Mouse (Mus musculus): ENCODE results near the gene Mfap1b.
A peak's percentile ranks its signal among the peaks of the same experiment; 100 is the strongest.

Gene Mfap1b

GRCm38 (mm10) chr2:121434854-121435253 lies 39.0 kb downstream of the Mfap1b start:
- no peak for DNase-seq (ENCODE audit: low spot score in 2 of 2)

- DNase-seq (ENCODE audit: low spot score in 2 of 2), result no peak
Measured at GRCm38 (mm10) chr2:121425890-121426289, 48.0 kb downstream of the Mfap1b start.

DNA sequence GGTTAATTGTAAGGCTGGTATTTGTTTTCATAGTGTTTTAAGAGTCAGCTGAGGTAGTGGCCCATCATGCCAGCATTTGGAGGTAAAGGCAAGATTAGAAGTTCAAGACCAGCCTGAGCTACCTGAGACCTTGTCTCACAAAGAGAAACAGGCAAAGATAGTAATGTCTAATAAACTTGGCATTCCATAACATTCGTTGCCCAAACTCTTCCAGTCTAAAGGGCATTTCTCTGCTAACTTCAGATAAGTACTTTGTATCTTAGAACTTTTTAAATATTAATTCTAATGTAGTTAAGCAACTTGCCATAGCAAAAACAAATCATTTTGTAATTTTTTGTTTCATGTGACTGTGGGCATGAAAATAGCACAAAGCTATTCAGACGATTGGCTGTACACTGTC lies 50.7 kb downstream of the Mfap1b start:
- no peak for DNase-seq (ENCODE audit: low spot score in 2 of 2)

DNA sequence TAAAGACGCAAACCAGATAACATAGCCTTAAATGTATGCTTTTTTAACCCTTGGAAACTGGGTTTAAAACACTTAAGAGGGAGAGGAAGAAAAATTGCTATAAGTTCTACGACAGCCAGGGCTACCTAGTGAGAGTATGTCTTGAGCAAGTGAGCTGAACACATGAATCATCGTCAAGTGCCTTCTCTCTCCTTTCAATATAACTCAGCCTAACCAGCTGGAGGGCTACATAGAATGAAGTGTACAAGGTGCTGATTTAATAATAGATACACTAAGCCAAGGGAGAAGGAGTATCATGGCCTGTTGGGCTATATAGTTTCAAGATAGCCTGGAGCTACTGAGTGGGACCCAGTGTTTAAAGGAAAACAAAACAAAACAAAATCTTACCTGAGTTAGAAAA lies 55.4 kb downstream of the Mfap1b start:
- no peak for DNase-seq (ENCODE audit: low spot score in 2 of 2)

- no peak for DNase-seq (ENCODE audit: low spot score in 2 of 2)
Measured at GRCm38 (mm10) chr2:121416356-121416755, 57.5 kb downstream of the Mfap1b start.

GRCm38 (mm10) chr2:121415591-121415990 lies 58.3 kb downstream of the Mfap1b start:
- no peak for DNase-seq (ENCODE audit: low spot score in 2 of 2)

DNA sequence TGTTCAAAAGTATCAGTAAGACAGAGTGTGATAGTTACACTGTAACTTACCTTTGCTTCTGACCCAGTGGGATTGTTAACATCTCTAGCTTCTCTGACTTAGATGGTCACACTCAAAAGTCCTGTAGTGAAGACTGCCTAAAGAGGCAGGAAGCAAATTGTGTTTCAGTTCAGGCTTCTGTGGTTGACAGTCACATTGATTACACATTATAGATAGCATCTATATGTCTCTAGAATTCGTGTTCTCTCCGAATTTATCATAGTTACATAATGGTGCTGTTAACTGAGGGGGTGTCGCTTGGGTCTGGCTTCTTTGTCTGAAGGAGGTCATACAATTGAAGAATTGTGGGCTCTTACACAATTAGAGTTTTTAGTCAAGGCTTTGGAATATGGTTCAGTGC lies 58.8 kb downstream of the Mfap1b start:
- no peak for DNase-seq (ENCODE audit: low spot score in 2 of 2)

DNA sequence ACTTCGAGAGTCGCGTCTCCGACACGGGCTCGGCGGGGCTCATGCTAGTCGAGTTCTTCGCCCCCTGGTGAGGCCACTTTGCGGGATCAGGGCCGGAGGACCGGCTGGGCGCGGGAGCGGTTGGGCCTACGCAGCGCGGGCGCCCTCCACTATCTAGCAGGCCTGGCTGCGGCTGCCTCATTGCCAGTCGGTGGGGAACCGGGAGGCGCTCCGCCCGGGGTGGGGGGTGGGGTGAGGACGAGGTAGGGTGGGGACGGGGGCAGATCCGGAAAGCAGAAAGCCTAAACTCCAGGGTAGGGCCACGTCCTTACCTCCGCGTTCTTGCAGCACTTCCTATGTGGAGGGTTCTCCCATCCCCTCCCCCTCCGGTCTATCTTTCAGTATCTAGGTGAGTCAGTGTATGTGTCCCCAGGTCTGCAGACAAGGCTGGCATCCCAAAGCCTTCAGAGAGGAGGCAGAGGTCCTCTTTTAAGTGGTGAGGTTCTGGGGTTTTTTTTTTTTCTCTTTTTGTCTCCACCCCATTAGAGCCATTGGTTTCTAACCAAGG lies 59.7 kb downstream of the Mfap1b start:
- no peak for DNase-seq (ENCODE audit: low spot score in 2 of 2)

- DNase-seq (ENCODE audit: low spot score in 2 of 2), result peak; percentile 94 to 95
Measured at GRCm38 (mm10) chr2:121413387-121414042, 60.4 kb downstream of the Mfap1b start, which contains the start of the genes Pdia3 and Catsper2. Gene Pdia3 (plus strand): TSS chr2:121413775. Gene Catsper2 (minus strand): TSS chr2:121413792.

- DNase-seq (ENCODE audit: low spot score in 2 of 2), result peak in 1 of 2 experiments; percentile 36
Measured at GRCm38 (mm10) chr2:121412843-121413386, 61.0 kb downstream of the Mfap1b start.
